Mouse (Mus musculus) hindbrain, embryonic 13.5 days (tissue): Measurements from ENCODE around the gene Atxn7l2. TPM values are rescaled to one million over a fixed set of nuclear protein-coding genes. Genes with fewer than 3 reads are reported as not detected.
"Not testable (repeated sequence)": the region's sequence is repeated elsewhere in the genome, so short reads cannot be mapped to it uniquely, and the experiment has no call there.

Source experiments
- ATAC-seq: fragments of 200-750 bp; cut with Nextera tagmentation; 2 replicates; pipeline ENCODE4 v1.8.0; 2017; ENCODE audit warnings: moderate TSS enrichment; ENCODE audit not compliant: low FRiP score
- H3K27ac ChIP-seq: fragments of 300-500 bp; sonication (generic); 2 replicates; pipeline ENCODE4 v1.5.1; 2015; ENCODE audit warnings: inconsistent platforms, mild to moderate bottlenecking, moderate library complexity
- H3K27me3 ChIP-seq: fragments of 300-500 bp; sonication (generic); 2 replicates; pipeline ENCODE4 v1.6.1; 2015; ENCODE audit warnings: mild to moderate bottlenecking, inconsistent platforms
- H3K36me3 ChIP-seq: fragments of 300-500 bp; sonication (generic); 2 replicates; pipeline ENCODE4 v1.6.1; 2015; ENCODE audit warnings: mild to moderate bottlenecking, inconsistent platforms
- H3K4me1 ChIP-seq: fragments of 300-500 bp; sonication (generic); replicated peaks from 2 replicates; pipeline ENCODE4 v1.6.1; 2015; ENCODE audit warnings: inconsistent platforms
- H3K4me2 ChIP-seq: fragments of 300-500 bp; sonication (generic); 2 replicates; pipeline ENCODE4 v1.6.1; 2015; ENCODE audit warnings: inconsistent platforms, mild to moderate bottlenecking, moderate library complexity
- H3K4me3 ChIP-seq: fragments of 300-500 bp; sonication (generic); 2 replicates; pipeline ENCODE4 v1.5.1; 2015; ENCODE audit warnings: mild to moderate bottlenecking, inconsistent platforms
- H3K9ac ChIP-seq: fragments of 300-500 bp; sonication (generic); 2 replicates; pipeline ENCODE4 v1.6.1; 2015; ENCODE audit warnings: mild to moderate bottlenecking, inconsistent platforms
- H3K9me3 ChIP-seq: fragments of 300-500 bp; sonication (generic); 2 replicates; pipeline ENCODE4 v1.6.1; 2016; ENCODE audit warnings: inconsistent platforms
- WGBS: fragments of 180-500 bp; shearing (Covaris S2); methylation state at CpG from one replicate; pipeline ENCODE4 v1.1.7; 2015; 5-methylcytosine and 5-hydroxymethylcytosine counted together
- polyA plus RNA-seq: library from polyadenylated mRNA; unstranded; fragments of >200 nt; fragmentation: Nextera tagmentation; extraction: Ambion mirVana; gene quantifications from 2 replicates; pipeline ENCODE4 v1.2.1, GENCODE M21; 2015

Gene Atxn7l2
- polyA plus RNA-seq: 26.2 and 27.1 TPM in 2 replicates

GRCm38 (mm10) chr3:108210771-108211139 is at the start of gene Atxn7l2:
Gene Atxn7l2 (minus strand): TSS chr3:108210934.
- 0% methylated on average over 14 of the region's 14 CpGs for WGBS
- H3K4me3 ChIP-seq: peak within 1 kb of the TSS; percentile 64
- H3K27ac ChIP-seq: peak within 1 kb of the TSS; percentile 98
- peak within 1 kb of the TSS; percentile 93 for H3K9ac ChIP-seq
- peaks cover 26% of the 10 kb centered on the region for H3K36me3 ChIP-seq
- peak within 1 kb of the TSS; percentile 94 for H3K4me2 ChIP-seq
- ATAC-seq: peak; percentile 91
- no peaks in the 10 kb centered on the region for H3K9me3 ChIP-seq
- H3K4me1 ChIP-seq: peaks cover 41% of the 10 kb centered on the region
- 0 out of 2 replicates have a peak, but pooled peaks cover 8% of the 10 kb centered on the region for H3K27me3 ChIP-seq

- H3K9me3 ChIP-seq: no peaks in the 10 kb centered on the region
- H3K4me3 ChIP-seq: no peak overlapping the region
- peaks cover 26% of the 10 kb centered on the region for H3K4me1 ChIP-seq
- 51% methylated on average over 3 of the region's 3 CpGs for WGBS
- H3K4me2 ChIP-seq: no peak overlapping the region
- ATAC-seq: no peak
- no peak overlapping the region for H3K27ac ChIP-seq
- H3K27me3 ChIP-seq: no peaks in the 10 kb centered on the region
- no peak overlapping the region; the same call in 1 of the 2 replicates for H3K9ac ChIP-seq
- peaks cover 18% of the 10 kb centered on the region for H3K36me3 ChIP-seq
These were observed 48.6 kb upstream of the Atxn7l2 start for GRCm38 (mm10) chr3:108259319-108259718.

- Histone ChIP-seq H3K27me3 (no peaks in the 10 kb centered on the region), H3K9me3 (no peaks in the 10 kb centered on the region), H3K4me3 (peak overlapping the region; percentile 99), H3K27ac (no peak overlapping the region), H3K9ac (peak overlapping the region; percentile 96), H3K4me2 (peak overlapping the region; percentile 87), H3K36me3 (peaks cover 10% of the 10 kb centered on the region), H3K4me1 (peaks cover 26% of the 10 kb centered on the region)
- 79% methylated on average over 3 of the region's 3 CpGs for WGBS
- ATAC-seq: no peak
These were observed 47.2 kb upstream of the Atxn7l2 start for GRCm38 (mm10) chr3:108257831-108258500.

GRCm38 (mm10) chr3:108256719-108257637 is 46.2 kb upstream of the Atxn7l2 start, which contains the start of gene Psma5:
Gene Psma5 (plus strand): TSS chr3:108256926.
- H3K27ac ChIP-seq: peak within 1 kb of the TSS; percentile 44
- peak; percentile 100 for ATAC-seq
- H3K4me3 ChIP-seq: peak within 1 kb of the TSS; percentile 99
- H3K4me1 ChIP-seq: peaks cover 26% of the 10 kb centered on the region
- peak within 1 kb of the TSS; percentile 87 for H3K4me2 ChIP-seq
- no peaks in the 10 kb centered on the region for H3K27me3 ChIP-seq
- WGBS: under 1% methylated on average over 79 of the region's 79 CpGs
- H3K36me3 ChIP-seq: peaks cover 3% of the 10 kb centered on the region; the same call in 1 of the 2 replicates
- no peaks in the 10 kb centered on the region for H3K9me3 ChIP-seq
- H3K9ac ChIP-seq: peak within 1 kb of the TSS; percentile 96

- no peak overlapping the region for H3K4me2 ChIP-seq
- H3K36me3 ChIP-seq: no peaks in the 10 kb centered on the region
- WGBS: 84% methylated on average over 2 of the region's 2 CpGs
- H3K4me1 ChIP-seq: no peaks in the 10 kb centered on the region
- no peak overlapping the region for H3K27ac ChIP-seq
- H3K27me3 ChIP-seq: no peaks in the 10 kb centered on the region
- H3K4me3 ChIP-seq: no peak overlapping the region
- no peak for ATAC-seq
- H3K9ac ChIP-seq: no peak overlapping the region
- H3K9me3 ChIP-seq: no peaks in the 10 kb centered on the region
These were observed 36.1 kb upstream of the Atxn7l2 start for GRCm38 (mm10) chr3:108246857-108247256.

- WGBS: 97% methylated on average over 3 of the region's 3 CpGs
- Histone ChIP-seq H3K4me2 (no peak overlapping the region), H3K27ac (no peak overlapping the region), H3K36me3 (no peaks in the 10 kb centered on the region), H3K27me3 (no peaks in the 10 kb centered on the region), H3K9me3 (no peaks in the 10 kb centered on the region), H3K9ac (no peak overlapping the region), H3K4me3 (no peak overlapping the region), H3K4me1 (no peaks in the 10 kb centered on the region)
- no peak for ATAC-seq
These were observed 30.6 kb upstream of the Atxn7l2 start for GRCm38 (mm10) chr3:108241243-108241839.

GRCm38 (mm10) chr3:108237474-108238102 is 26.9 kb upstream of the Atxn7l2 start:
- H3K27ac ChIP-seq, H3K36me3 ChIP-seq, H3K9ac ChIP-seq, H3K4me1 ChIP-seq, H3K27me3 ChIP-seq, H3K4me2 ChIP-seq, ATAC-seq, H3K9me3 ChIP-seq, H3K4me3 ChIP-seq: not testable (repeated sequence)
- 85% methylated on average over 4 of the region's 4 CpGs for WGBS

GRCm38 (mm10) chr3:108231646-108232045 is 20.9 kb upstream of the Atxn7l2 start:
- Histone ChIP-seq H3K4me1 (peaks cover 1% of the 10 kb centered on the region), H3K4me3 (no peak overlapping the region), H3K9me3 (no peaks in the 10 kb centered on the region), H3K9ac (no peak overlapping the region), H3K27ac (no peak overlapping the region), H3K36me3 (no peaks in the 10 kb centered on the region), H3K27me3 (peaks cover 23% of the 10 kb centered on the region), H3K4me2 (no peak overlapping the region)
- 87% methylated on average over 4 of the region's 4 CpGs for WGBS
- no peak for ATAC-seq

- no peak overlapping the region for H3K9ac ChIP-seq
- WGBS: 74% methylated on average over 2 of the region's 2 CpGs
- H3K9me3 ChIP-seq: no peaks in the 10 kb centered on the region
- H3K27me3 ChIP-seq: peaks cover 63% of the 10 kb centered on the region
- H3K36me3 ChIP-seq: no peaks in the 10 kb centered on the region
- H3K4me3 ChIP-seq: no peak overlapping the region
- H3K4me1 ChIP-seq: peaks cover 12% of the 10 kb centered on the region
- H3K27ac ChIP-seq: no peak overlapping the region
- no peak for ATAC-seq
- no peak overlapping the region for H3K4me2 ChIP-seq
These were observed 16.8 kb upstream of the Atxn7l2 start for GRCm38 (mm10) chr3:108227521-108227920.

GRCm38 (mm10) chr3:108226558-108227350 is 16.0 kb upstream of the Atxn7l2 start, which contains the start of gene Sypl2:
Gene Sypl2 (minus strand): TSS chr3:108226648.
- peak within 1 kb of the TSS; percentile 62 for H3K9ac ChIP-seq
- peak; percentile 7; the same call in 1 of the 2 replicates for ATAC-seq
- H3K27ac ChIP-seq: no peak within 1 kb of the TSS
- peaks cover 71% of the 10 kb centered on the region for H3K27me3 ChIP-seq
- H3K9me3 ChIP-seq: no peaks in the 10 kb centered on the region
- H3K4me2 ChIP-seq: peak within 1 kb of the TSS; percentile 60
- H3K36me3 ChIP-seq: no peaks in the 10 kb centered on the region
- peak within 1 kb of the TSS; percentile 40 for H3K4me3 ChIP-seq
- H3K4me1 ChIP-seq: peaks cover 12% of the 10 kb centered on the region
- 3% methylated on average over 44 of the region's 44 CpGs for WGBS
